Mouse (Mus musculus): ENCODE results near the gene Rex1bd.

- TF ChIP-seq POLR2A (IDR thresholded peaks at IDR 0.05; ENCODE audit: low read depth, low read length) (no peak), CTCF (IDR thresholded peaks at IDR 0.05; ENCODE audit: extremely low read depth, insufficient read depth, insufficient read length, insufficient replicate concordance) (no peak)
Observed at GRCm38 (mm10) chr8:70535221-70535620, 28.7 kb upstream of the Rex1bd start.
